Mouse (Mus musculus) kidney, postnatal 0 days (tissue): ENCODE measurements around the gene Cdh5. TPM values are rescaled to one million over a fixed set of nuclear protein-coding genes. Genes with fewer than 3 reads are reported as not detected.
"Not testable (repeated sequence)": the region's sequence is repeated elsewhere in the genome, so short reads cannot be mapped to it uniquely, and the experiment has no call there.

ENCODE experiments used
- ATAC-seq: fragments of 200-750 bp; cut with Nextera tagmentation; replicated peaks from 2 replicates; pipeline ENCODE4 v1.8.0; 2017; ENCODE audit warnings: low read depth, moderate number of reproducible peaks, moderate TSS enrichment, moderate library complexity; ENCODE audit not compliant: low FRiP score
- DNase-seq: peaks from one replicate; pipeline ENCODE4 v3.0.0-alpha.2; 2016; ENCODE audit warnings: low spot score
- H3K27ac ChIP-seq: fragments of 300-500 bp; sonication (generic); 2 replicates; pipeline ENCODE4 v1.5.1; 2014; ENCODE audit warnings: mild to moderate bottlenecking
- H3K27me3 ChIP-seq: fragments of 300-500 bp; sonication (generic); 2 replicates; pipeline ENCODE4 v1.6.1; 2014; ENCODE audit warnings: low read length, mixed read lengths; ENCODE audit not compliant: insufficient read depth
- H3K36me3 ChIP-seq: fragments of 300-500 bp; sonication (generic); 2 replicates; pipeline ENCODE4 v1.6.1; 2014; ENCODE audit warnings: low read length, mixed read lengths; ENCODE audit not compliant: insufficient read depth
- H3K4me1 ChIP-seq: fragments of 300-500 bp; sonication (generic); replicated peaks from 2 replicates; pipeline ENCODE4 v1.6.1; 2014; ENCODE audit warnings: antibody characterized with exemption, low read length, mixed read lengths; ENCODE audit not compliant: insufficient read depth
- H3K4me2 ChIP-seq: fragments of 300-500 bp; sonication (generic); 2 replicates; pipeline ENCODE4 v1.6.1; 2014; ENCODE audit warnings: mild to moderate bottlenecking, low read length, moderate library complexity, mixed read lengths
- H3K4me3 ChIP-seq: fragments of 300-500 bp; sonication (generic); replicated peaks from 2 replicates; pipeline ENCODE4 v1.5.1; 2014; ENCODE audit warnings: low read depth, low read length
- H3K9ac ChIP-seq: fragments of 300-500 bp; sonication (generic); 2 replicates; pipeline ENCODE4 v1.6.1; 2014; ENCODE audit warnings: low read depth, low read length
- H3K9me3 ChIP-seq: fragments of 300-500 bp; sonication (generic); replicated peaks from 2 replicates; pipeline ENCODE4 v1.6.1; 2016; ENCODE audit warnings: low read length, inconsistent platforms, mixed read lengths
- CTCF ChIP-seq: IDR thresholded peaks from 2 replicates; pipeline ENCODE4 v1.5.1; 2016; ENCODE audit warnings: antibody characterized with exemption, low read depth, mild to moderate bottlenecking, moderate library complexity
- WGBS: fragments of 180-500 bp; shearing (Covaris S2); extraction: QIAGEN DNeasy Blood & Tissue Kit; methylation state at CpG from one replicate; pipeline ENCODE4 v1.1.7; 2014; 5-methylcytosine and 5-hydroxymethylcytosine counted together
- polyA plus RNA-seq: library from polyadenylated mRNA; unstranded; fragments of >200 nt; fragmentation: Nextera tagmentation; extraction: Ambion mirVana; gene quantifications from 2 replicates; pipeline ENCODE4 v1.2.1, GENCODE M21; 2015

Cdh5 gene
- polyA plus RNA-seq, 1 experiment from 2014 or later: 35.9 TPM

DNA sequence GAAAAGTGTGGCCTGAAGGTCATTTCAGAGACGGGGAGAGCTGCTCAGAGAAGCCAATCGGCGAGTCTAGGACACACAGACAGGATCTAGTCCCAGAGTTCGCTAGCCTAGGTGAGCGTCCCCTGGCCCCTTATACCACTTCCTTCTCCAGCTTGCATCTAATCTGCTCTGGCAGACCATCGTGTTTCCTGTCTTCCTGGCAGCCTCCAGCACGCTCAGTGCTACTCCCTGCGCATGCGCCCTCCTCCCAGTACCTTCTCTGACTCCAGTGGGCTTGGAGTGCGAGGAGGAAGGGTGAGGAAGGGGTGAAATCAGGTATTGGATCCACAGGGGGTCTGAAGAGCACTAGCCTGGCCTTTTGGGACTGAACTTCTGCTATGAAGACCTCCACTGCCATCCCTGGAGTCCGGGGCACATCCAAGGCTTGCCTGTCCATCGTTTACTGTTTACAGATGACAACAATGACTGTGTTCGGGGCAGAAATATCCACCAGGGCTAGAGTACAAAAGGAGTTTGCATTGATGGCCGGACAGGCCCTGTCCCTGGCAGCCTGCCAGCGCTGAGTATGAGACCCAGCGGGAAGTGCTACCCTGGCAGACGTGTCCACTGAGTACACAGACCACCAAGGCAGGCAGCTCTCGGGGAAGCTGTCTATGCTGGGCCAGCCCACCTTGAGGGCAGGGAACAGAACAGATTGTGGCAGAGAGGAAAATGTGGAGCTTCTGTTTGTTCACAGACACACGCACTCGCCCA is 1.9 kb upstream of the Cdh5 start:
- Histone ChIP-seq H3K4me3 (no peak overlapping the region), H3K27ac (peak overlapping the region; percentile 55), H3K9me3 (no peaks in the 10 kb centered on the region), H3K27me3 (no peaks in the 10 kb centered on the region), H3K4me1 (0 out of 2 replicates have a peak, but pooled peaks cover 5% of the 10 kb centered on the region), H3K4me2 (no peak overlapping the region), H3K36me3 (no peaks in the 10 kb centered on the region), H3K9ac (0 out of 2 replicates have a peak overlapping the region, but pooled peaks have one; percentile 8)
- 0 out of 2 replicates have a peak, but pooled peaks have one; percentile 47 for ATAC-seq
- peak; percentile 51 for DNase-seq
- TF ChIP-seq CTCF: no peak
- WGBS: 63% methylated on average over 20 of the region's 20 CpGs

DNA sequence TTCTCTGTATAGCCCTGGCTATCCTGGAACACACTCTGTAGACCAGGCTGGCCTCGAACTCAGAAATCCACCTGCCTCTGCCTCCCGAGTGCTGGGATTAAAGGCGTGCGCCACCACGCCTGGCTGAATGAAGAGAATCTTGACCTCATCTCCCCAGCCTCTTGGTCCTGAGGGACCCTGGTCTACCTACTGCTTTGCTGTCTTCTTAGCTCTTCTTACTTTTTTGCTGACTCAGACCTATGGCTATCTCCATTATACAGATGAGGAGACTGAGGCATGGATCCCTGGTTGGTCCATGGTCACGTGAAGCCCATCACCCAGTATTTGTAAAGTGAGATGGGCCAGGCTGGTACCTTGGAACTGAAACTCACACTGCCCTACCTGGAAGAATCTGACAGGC is 701 bp upstream of the Cdh5 start:
- H3K36me3 ChIP-seq, H3K4me1 ChIP-seq, H3K4me2 ChIP-seq, H3K9ac ChIP-seq, H3K27me3 ChIP-seq, DNase-seq, ATAC-seq, H3K4me3 ChIP-seq, H3K9me3 ChIP-seq: not testable (repeated sequence)
- peak overlapping the region; percentile 66 for H3K27ac ChIP-seq
- 91% methylated on average over 5 of the region's 6 CpGs for WGBS

DNA sequence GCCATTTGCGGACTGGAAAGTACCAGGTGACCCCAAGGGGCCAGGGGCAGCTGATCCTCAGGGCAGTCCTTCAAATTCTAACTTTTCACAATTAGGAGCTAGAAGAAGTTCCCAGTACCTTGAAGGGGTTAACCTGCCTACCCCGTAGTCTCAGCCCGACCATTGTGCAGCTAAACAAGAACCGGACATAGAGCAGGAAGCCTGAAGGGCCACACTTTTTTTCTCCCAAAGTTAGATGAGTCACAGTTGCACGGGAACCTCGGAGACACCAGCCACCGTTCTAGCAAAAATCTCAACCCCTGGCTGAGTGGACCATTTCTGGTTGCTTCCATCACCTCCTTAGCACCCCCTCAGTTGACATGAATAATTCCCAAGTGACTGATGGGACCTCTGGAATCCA is 2.0 kb downstream of the Cdh5 start:
- Histone ChIP-seq H3K36me3 (no peaks in the 10 kb centered on the region), H3K4me1 (0 out of 2 replicates have a peak, but pooled peaks cover 5% of the 10 kb centered on the region), H3K9ac (no peak overlapping the region), H3K4me2 (peak overlapping the region; percentile 36), H3K27ac (peak overlapping the region; percentile 42; the same call in 1 of the 2 replicates), H3K4me3 (peak overlapping the region; percentile 29), H3K9me3 (no peaks in the 10 kb centered on the region), H3K27me3 (no peaks in the 10 kb centered on the region)
- TF ChIP-seq CTCF: no peak
- DNase-seq: no peak
- no peak for ATAC-seq
- 57% methylated on average over 7 of the region's 7 CpGs for WGBS

DNA sequence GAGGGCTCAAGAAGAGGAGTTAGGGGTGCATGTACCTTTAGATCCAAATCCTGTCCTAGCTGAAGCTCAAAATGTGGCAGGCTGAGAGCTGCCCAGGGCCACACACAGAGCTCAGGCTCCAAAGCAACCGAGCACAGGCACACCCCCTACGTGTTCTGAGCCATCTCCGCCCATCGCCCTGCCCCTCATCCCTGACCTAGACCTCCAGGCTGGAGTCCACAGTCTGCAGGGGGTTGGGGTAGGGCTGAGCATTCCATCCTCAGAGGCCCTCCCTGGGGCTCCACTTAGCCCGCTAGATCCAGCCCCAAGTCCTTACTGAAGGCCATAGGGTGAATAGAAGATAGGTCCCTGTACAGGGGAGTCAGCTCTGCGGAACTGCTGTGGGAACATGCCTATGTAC is 4.3 kb downstream of the Cdh5 start:
- WGBS: 55% methylated on average over 6 of the region's 6 CpGs
- Histone ChIP-seq H3K4me1 (no peaks in the 10 kb centered on the region), H3K9me3 (no peaks in the 10 kb centered on the region), H3K4me3 (no peak overlapping the region), H3K9ac (no peak overlapping the region), H3K4me2 (peak overlapping the region; percentile 19; the same call in 1 of the 2 replicates), H3K27ac (no peak overlapping the region), H3K27me3 (no peaks in the 10 kb centered on the region), H3K36me3 (no peaks in the 10 kb centered on the region)
- ATAC-seq: peak; percentile 45; the same call in 1 of the 2 replicates
- no peak for TF ChIP-seq CTCF
- no peak for DNase-seq

DNA sequence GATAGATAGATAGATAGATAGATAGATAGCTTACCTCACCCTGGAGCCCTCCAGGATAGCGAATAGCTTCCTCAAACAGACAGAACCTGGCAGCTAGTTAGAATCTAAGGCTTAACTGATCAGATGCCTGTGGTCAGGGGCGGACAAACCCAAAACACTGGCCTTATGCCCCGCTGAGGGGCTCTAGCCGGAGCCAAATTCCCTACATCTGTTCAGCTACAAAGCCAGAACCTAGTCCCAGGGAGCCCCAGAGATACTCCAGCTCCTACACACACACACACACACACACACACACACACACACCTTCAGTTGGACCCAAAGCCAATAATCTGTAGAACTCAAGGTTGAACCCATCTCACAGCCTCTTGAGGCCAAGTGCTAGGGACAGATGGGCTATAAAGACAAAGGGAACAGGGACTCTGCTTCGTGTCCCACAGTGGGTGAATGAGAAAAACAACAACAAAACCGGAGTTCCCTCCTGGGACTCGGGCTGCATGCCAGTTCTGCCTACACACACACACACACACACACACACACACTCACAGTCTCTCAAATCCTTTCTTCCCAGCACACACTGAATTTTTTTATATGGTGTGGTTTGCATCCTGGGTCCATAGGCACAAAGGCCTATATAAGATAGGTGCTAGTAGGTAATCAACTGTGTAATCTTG is 5.0 kb downstream of the Cdh5 start:
- DNase-seq: no peak
- 0 out of 2 replicates have a peak overlapping the region, but pooled peaks have one; percentile 19 for H3K4me2 ChIP-seq
- TF ChIP-seq CTCF: no peak

DNA sequence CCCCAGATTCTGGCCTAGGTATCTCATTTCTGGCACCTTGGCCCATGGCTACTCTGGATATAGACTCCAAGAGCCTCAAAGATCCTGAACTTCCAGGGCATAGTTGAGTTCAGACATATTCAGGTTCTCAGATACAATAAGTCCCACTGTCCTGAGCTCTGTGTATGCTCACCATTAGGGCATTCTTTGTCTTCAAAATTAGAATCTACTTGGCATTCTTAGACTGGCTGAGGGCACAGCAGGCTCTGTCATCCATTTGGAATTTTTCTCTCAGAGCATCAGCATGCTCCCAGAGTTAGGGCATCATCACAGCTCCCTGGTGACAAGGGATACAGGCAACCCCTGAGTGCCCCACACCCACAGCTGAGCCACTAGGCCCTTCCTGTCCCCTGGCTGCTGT is 5.7 kb downstream of the Cdh5 start:
- ATAC-seq (no peak), DNase-seq (no peak)
- Histone ChIP-seq H3K27ac (no peak overlapping the region), H3K4me2 (no peak overlapping the region), H3K36me3 (no peaks in the 10 kb centered on the region), H3K4me1 (no peaks in the 10 kb centered on the region), H3K9ac (no peak overlapping the region), H3K27me3 (no peaks in the 10 kb centered on the region), H3K4me3 (no peak overlapping the region), H3K9me3 (no peaks in the 10 kb centered on the region)
- TF ChIP-seq CTCF: no peak

More for the DNA sequence above, 5.0 kb downstream of the Cdh5 start:
- H3K4me3 ChIP-seq: no peak overlapping the region
- H3K9ac ChIP-seq: no peak overlapping the region
- no peaks in the 10 kb centered on the region for H3K9me3 ChIP-seq
- H3K27me3 ChIP-seq: no peaks in the 10 kb centered on the region
- no peaks in the 10 kb centered on the region for H3K36me3 ChIP-seq
- WGBS: 69% methylated on average over 7 of the region's 7 CpGs
- H3K27ac ChIP-seq: no peak overlapping the region
- ATAC-seq: no peak
- no peaks in the 10 kb centered on the region for H3K4me1 ChIP-seq
